Mouse (Mus musculus): ENCODE data around the gene Toporsl. TPM values are rescaled to one million over a fixed set of nuclear protein-coding genes. Genes with fewer than 3 reads are reported as not detected.

Toporsl gene
- not detected in 2 replicates for polyA plus RNA-seq (2015; fragmentation: Nextera tagmentation; extraction: Ambion mirVana)

DNA sequence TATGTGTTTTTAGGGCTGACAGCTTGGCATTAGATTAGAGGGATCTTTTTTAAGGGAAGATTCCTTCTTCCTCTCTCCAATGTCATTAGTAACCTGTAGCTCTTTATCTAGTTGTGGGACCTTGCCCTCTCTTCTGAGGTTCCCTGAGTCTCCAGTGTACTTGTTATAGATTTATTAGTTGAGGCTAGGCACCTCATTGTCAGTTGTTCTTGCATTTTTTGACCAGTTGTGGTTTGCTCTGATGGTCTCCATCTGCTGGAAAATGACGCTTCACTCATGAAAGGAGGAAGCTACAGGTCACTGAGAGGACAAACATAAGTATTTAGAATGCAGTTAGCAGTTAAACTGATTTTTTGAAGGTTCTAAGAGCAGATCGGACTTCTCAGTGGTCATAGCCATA is at the start of gene Toporsl:
Gene Toporsl (plus strand): TSS at position 348 of the 400 bp plus-strand sequence.
- H3K9ac ChIP-seq: no peak within 1 kb of the TSS
- no peak within 1 kb of the TSS for H3K27ac ChIP-seq
- no peaks in the 10 kb centered on the region for H3K36me3 ChIP-seq
- no peak; the same call in 1 of the 2 replicates for ATAC-seq (ENCODE audit: borderline replicate concordance, extremely low read depth, low FRiP score, low TSS enrichment)
- WGBS: 35% methylated on average over 2 of the region's 2 CpGs
- no peaks in the 10 kb centered on the region for H3K4me1 ChIP-seq
- H3K9me3 ChIP-seq: no peaks in the 10 kb centered on the region
- H3K4me3 ChIP-seq: no peak within 1 kb of the TSS
- H3K27me3 ChIP-seq: no peaks in the 10 kb centered on the region
- no peak within 1 kb of the TSS for H3K4me2 ChIP-seq

DNA sequence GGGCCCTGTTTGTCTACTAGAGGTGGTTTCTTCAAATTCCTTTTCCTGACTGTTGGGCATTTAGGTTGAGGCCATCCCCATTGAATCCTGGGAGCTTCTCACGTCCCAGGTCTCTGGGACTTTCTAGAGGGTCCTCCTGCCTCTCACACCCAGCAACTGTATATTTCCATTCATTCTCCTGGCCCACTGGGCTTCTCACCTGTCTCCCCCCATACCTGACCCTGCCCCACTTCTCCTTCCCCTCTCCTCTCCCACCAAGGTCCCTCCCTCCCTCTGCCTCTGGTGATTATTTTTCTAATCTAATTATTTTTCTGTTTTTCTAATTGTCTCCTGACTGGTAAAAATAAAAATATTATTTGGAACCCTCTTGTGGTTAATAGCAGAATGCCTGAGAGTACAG is 38.4 kb upstream of the Toporsl start:
- no peak for ATAC-seq (ENCODE audit: borderline replicate concordance, extremely low read depth, low FRiP score, low TSS enrichment)
- Histone ChIP-seq H3K9ac (no peak overlapping the region), H3K36me3 (no peaks in the 10 kb centered on the region), H3K9me3 (no peaks in the 10 kb centered on the region), H3K4me2 (no peak overlapping the region), H3K27me3 (no peaks in the 10 kb centered on the region), H3K4me1 (no peaks in the 10 kb centered on the region), H3K27ac (no peak overlapping the region), H3K4me3 (no peak overlapping the region)
- 70% methylated on average over 1 of the region's 1 CpGs for WGBS

DNA sequence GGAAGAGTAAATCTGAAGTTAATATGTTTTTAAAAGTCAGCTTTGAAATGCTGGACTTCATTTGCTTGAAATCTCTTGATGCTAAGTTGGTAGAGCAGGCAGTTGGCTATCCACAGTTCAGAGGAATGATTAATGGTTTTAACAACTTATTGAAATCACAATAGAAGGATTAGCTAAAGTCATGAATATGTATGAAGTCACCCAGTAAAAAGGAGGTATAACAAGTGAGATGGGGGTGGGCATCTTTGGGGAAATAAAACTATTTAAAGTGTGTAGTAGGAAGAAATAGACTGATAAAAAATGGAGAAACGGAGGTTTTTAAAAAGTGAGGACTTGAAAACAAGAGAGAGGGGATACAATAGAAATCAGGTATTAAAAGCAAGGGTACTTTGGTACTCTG is 38.0 kb upstream of the Toporsl start:
- no peak overlapping the region for H3K4me3 ChIP-seq
- no peaks in the 10 kb centered on the region for H3K27me3 ChIP-seq
- no peak overlapping the region for H3K27ac ChIP-seq
- H3K36me3 ChIP-seq: no peaks in the 10 kb centered on the region
- no peak overlapping the region for H3K9ac ChIP-seq
- no peak for ATAC-seq (ENCODE audit: borderline replicate concordance, extremely low read depth, low FRiP score, low TSS enrichment)
- H3K9me3 ChIP-seq: no peaks in the 10 kb centered on the region
- 53% methylated on average over 1 of the region's 1 CpGs for WGBS
- no peak overlapping the region for H3K4me2 ChIP-seq
- H3K4me1 ChIP-seq: no peaks in the 10 kb centered on the region

DNA sequence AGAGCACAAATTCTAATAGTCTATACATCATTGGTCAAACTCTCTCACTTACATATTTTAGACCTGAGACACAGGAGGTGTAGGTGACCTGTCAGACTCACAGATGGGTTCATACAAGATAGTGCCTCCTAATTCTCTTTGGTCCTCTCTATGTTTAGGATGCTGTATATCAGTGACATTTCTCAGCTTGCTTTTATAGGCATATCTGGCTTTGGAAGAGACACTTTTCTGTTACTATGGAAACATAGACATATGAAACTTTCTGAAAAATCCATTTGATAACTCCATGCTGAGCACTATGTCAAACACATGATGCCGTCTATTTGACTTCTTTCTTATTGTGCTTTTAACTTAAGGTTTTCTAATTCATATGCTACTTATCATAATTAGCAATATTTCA is 32.2 kb upstream of the Toporsl start:
- no peaks in the 10 kb centered on the region for H3K36me3 ChIP-seq

DNA sequence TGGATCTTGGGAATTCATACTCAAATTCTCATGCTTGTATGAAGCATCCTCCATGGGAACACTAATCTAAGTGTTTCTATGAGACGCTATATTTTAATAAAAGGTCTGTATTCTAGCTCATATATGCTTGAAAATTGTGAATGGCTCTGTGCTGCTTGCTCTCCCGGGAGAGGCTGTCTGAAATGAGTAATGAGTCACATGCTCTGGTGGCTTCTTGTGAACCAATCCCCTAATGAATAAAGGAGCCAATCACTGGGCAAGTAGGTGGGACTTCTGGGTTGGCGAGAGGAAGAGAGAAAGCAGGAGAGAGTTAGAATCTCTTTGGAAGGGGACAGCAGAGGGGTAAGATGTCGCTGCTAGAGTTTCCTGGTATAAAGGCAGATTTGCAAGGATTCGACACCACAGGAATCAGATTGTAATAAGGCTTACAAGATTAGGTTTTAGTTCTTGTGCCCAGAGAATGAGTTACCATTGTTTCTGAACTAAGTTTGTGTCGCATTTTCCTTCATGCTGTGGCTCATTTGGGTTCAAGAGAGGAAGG is 9.8 kb upstream of the Toporsl start:
- H3K9me3 ChIP-seq: no peaks in the 10 kb centered on the region
- WGBS: 67% methylated on average over 6 of the region's 6 CpGs
- no peaks in the 10 kb centered on the region for H3K4me1 ChIP-seq
- no peak overlapping the region for H3K4me2 ChIP-seq
- H3K9ac ChIP-seq: no peak overlapping the region
- ATAC-seq (ENCODE audit: borderline replicate concordance, extremely low read depth, low FRiP score, low TSS enrichment): no peak
- H3K27ac ChIP-seq: no peak overlapping the region
- no peak overlapping the region for H3K4me3 ChIP-seq
- no peaks in the 10 kb centered on the region for H3K27me3 ChIP-seq
- H3K36me3 ChIP-seq: no peaks in the 10 kb centered on the region

More for the DNA sequence above, 32.2 kb upstream of the Toporsl start:
- Histone ChIP-seq H3K4me3 (no peak overlapping the region), H3K9ac (no peak overlapping the region), H3K4me2 (no peak overlapping the region), H3K27ac (no peak overlapping the region), H3K27me3 (no peaks in the 10 kb centered on the region), H3K9me3 (no peaks in the 10 kb centered on the region), H3K4me1 (no peaks in the 10 kb centered on the region)
- no peak for ATAC-seq (ENCODE audit: borderline replicate concordance, extremely low read depth, low FRiP score, low TSS enrichment)
- WGBS: 77% methylated on average over 1 of the region's 1 CpGs

DNA sequence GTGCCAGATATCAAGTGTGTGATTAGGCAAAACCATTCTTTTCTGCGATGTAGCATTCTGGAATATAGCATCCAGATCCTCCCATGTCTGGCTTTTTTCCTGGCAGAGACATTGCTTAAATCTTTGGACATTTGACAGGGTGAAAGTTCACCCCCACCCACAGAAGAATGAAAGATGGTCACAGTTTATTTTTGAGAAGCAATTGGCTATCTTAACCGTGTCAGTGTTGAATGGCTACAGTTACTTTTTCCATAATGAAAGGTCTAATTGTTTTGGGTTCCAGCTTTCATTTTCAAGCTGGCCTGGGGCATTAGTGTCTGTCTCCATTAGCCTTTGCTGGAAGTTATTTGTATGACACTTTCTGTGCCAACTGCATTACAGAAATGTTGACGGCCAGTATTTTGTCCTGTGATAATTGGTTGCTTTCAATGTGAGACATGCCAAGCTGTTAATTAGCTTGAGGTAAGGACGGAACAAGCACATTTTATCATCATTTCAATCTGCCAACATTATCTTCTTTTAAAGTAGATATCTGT is 2.2 kb upstream of the Toporsl start:
- no peak overlapping the region for H3K4me2 ChIP-seq
- H3K9me3 ChIP-seq: no peaks in the 10 kb centered on the region
- H3K9ac ChIP-seq: no peak overlapping the region
- H3K36me3 ChIP-seq: no peaks in the 10 kb centered on the region
- no peak overlapping the region for H3K4me3 ChIP-seq
- WGBS: 56% methylated on average over 4 of the region's 4 CpGs
- no peak overlapping the region for H3K27ac ChIP-seq
- no peak for ATAC-seq (ENCODE audit: borderline replicate concordance, extremely low read depth, low FRiP score, low TSS enrichment)
- no peaks in the 10 kb centered on the region for H3K27me3 ChIP-seq
- H3K4me1 ChIP-seq: no peaks in the 10 kb centered on the region

DNA sequence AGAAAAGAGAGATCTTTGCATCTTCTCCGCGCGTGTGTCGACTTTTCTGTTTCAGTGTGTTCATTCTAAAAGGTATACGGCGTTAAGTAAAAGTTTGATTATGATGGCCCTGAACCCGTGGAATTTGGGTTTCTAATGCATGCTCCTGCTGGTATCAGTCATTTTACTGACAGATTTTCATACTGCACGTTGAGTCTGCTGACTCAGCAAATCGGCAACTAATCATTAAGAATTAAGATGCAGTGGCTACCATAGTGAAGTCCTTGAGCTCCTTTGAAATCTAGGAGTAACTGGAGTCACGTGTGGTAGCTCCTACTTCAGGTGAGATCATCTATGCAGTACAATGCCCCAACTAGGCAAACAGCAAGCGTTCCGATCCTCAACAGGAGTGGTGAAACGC is 1.4 kb upstream of the Toporsl start:
- no peak overlapping the region for H3K4me3 ChIP-seq
- H3K9me3 ChIP-seq: no peaks in the 10 kb centered on the region
- no peaks in the 10 kb centered on the region for H3K4me1 ChIP-seq
- no peak overlapping the region for H3K4me2 ChIP-seq
- H3K9ac ChIP-seq: no peak overlapping the region
- no peak overlapping the region for H3K27ac ChIP-seq
- no peaks in the 10 kb centered on the region for H3K27me3 ChIP-seq
- H3K36me3 ChIP-seq: no peaks in the 10 kb centered on the region
- no peak for ATAC-seq (ENCODE audit: borderline replicate concordance, extremely low read depth, low FRiP score, low TSS enrichment)
- WGBS: 86% methylated on average over 13 of the region's 13 CpGs

DNA sequence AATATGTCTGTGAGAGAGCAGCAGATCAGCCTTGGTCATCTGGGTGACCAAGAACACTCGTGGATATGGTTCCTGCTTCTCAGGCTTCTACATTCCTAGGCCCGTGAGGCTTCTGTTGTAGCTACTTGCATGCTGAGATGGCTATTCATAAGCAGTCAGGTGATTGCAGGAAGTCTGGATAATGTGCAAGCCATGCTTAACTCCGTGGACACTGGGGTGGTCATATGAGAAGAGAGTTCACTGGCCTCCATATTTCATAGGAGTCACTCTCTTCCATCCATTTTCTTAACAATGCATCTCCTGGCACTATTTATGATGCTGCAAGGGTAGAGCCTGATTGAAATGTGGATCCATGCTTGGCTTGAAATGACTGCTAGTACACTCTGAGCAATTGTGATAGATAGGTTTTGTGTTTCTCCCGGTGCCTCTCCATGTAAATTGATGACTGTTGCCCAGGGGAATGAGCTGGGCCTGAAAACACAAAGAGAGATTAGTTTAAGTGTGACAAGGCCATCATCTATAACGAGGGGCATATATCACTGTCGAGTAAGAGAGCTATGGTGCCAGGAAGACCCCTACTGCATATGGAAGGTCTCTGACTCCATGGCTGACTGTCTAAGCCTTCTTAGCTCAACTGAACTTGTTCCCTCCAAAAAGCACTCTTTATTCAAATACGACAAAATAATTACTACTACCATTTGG is 2.3 kb downstream of the Toporsl start:
- no peak for ATAC-seq (ENCODE audit: borderline replicate concordance, extremely low read depth, low FRiP score, low TSS enrichment)
- 72% methylated on average over 7 of the region's 7 CpGs for WGBS
- H3K27me3 ChIP-seq: no peaks in the 10 kb centered on the region
- no peaks in the 10 kb centered on the region for H3K4me1 ChIP-seq
- H3K4me2 ChIP-seq: no peak overlapping the region
- no peaks in the 10 kb centered on the region for H3K36me3 ChIP-seq
- H3K9me3 ChIP-seq: no peaks in the 10 kb centered on the region
- no peak overlapping the region for H3K9ac ChIP-seq
- H3K4me3 ChIP-seq: no peak overlapping the region
- no peak overlapping the region for H3K27ac ChIP-seq

DNA sequence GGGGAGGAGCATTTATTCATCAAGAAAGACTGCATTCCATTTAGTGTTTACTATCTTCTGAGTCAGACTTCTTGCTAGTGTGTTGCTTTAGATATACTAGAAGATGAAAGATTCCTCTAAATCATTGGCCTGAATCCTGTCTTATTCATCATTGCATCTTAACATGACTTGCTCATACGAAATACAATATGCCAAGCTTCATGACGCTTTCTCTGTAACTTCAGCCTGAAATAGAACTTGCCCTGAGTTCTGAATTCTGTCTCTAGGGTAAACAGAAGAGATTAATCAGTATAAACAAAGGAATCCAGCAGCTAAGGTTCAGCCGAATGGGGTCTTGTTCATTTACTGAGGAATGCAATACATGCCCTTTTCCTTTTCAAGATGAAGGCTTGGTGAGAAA is 10.8 kb downstream of the Toporsl start:
- Histone ChIP-seq H3K9ac (no peak overlapping the region), H3K4me2 (no peak overlapping the region)
- ATAC-seq (ENCODE audit: borderline replicate concordance, extremely low read depth, low FRiP score, low TSS enrichment): no peak

DNA sequence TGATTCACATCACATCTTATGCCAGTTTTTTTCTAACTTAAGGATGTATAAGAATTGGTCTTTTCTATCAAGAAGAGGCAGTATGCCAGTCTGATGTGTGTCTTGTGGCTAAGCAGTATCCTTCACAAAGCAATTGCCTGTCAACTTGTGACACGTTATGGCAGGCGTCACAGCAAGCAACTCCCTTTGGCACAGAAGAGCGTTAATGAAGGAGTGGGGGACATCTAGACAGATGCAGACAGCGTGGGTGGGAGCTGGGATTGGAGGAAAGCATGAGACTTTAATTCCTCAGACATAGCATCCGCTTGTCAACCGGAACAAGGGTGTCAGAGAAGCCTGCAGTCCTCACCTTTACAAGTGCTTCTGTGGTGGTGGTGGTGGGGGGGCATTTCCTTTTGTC is 38.9 kb downstream of the Toporsl start:
- no peak for ATAC-seq (ENCODE audit: borderline replicate concordance, extremely low read depth, low FRiP score, low TSS enrichment)
- H3K27ac ChIP-seq: no peak overlapping the region
- H3K9ac ChIP-seq: no peak overlapping the region
- H3K4me3 ChIP-seq: no peak overlapping the region
- H3K4me2 ChIP-seq: no peak overlapping the region
- no peaks in the 10 kb centered on the region for H3K36me3 ChIP-seq
- 72% methylated on average over 6 of the region's 6 CpGs for WGBS
- H3K9me3 ChIP-seq: no peaks in the 10 kb centered on the region
- no peaks in the 10 kb centered on the region for H3K4me1 ChIP-seq
- no peaks in the 10 kb centered on the region for H3K27me3 ChIP-seq

More for the DNA sequence above, 10.8 kb downstream of the Toporsl start:
- no peak overlapping the region for H3K27ac ChIP-seq
- no peaks in the 10 kb centered on the region for H3K4me1 ChIP-seq
- WGBS: 27% methylated on average over 3 of the region's 3 CpGs
- no peaks in the 10 kb centered on the region for H3K36me3 ChIP-seq
- no peak overlapping the region for H3K4me3 ChIP-seq
- no peaks in the 10 kb centered on the region for H3K9me3 ChIP-seq
- no peaks in the 10 kb centered on the region for H3K27me3 ChIP-seq

DNA sequence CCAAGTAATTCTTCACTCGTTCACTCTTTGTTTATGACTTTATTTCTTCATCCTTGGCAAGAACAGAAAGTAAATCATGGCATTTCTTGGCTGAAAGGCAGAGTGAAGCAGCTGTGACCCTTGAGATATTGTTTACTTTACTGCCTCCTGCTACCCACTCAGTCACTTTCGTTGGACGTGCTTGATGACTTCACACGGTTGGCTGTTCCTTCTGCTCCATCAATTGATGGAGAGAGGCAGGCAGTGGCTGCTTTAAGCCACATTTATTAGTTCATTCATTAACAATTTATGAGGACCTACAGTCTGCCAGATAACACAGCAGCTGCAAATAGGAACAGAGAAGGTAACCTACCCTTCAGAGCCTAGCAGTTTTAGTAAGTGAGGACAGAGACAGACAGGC is 51.7 kb downstream of the Toporsl start:
- ATAC-seq (ENCODE audit: borderline replicate concordance, extremely low read depth, low FRiP score, low TSS enrichment): peak; percentile 78
- peaks cover 8% of the 10 kb centered on the region for H3K4me1 ChIP-seq
- WGBS: 11% methylated on average over 4 of the region's 4 CpGs
- no peak overlapping the region for H3K4me3 ChIP-seq
- H3K4me2 ChIP-seq: no peak overlapping the region
- no peaks in the 10 kb centered on the region for H3K9me3 ChIP-seq
- H3K27me3 ChIP-seq: no peaks in the 10 kb centered on the region; the same call in 1 of the 2 replicates
- no peaks in the 10 kb centered on the region for H3K36me3 ChIP-seq
- H3K27ac ChIP-seq: no peak overlapping the region
- H3K9ac ChIP-seq: no peak overlapping the region

DNA sequence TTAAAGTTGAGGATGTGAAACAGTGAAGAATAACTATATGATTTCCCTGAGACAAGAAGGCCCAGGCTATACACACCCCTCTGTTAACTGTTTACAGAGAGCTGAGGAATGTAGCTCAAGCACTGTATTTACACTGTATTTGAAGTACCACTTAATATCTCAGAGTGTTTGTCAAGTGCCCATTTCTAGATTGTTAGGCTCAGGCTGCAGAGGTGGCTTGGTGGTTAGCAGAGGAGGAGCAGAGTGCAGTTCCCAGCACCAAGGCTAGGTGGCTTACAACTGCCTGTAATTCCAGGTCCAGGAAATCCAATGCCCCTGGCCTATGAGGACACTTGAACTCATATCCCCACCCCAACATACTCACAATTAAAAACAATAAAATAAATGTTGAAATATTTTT is 63.6 kb downstream of the Toporsl start:
- peaks cover 3% of the 10 kb centered on the region; the same call in 1 of the 2 replicates for H3K27me3 ChIP-seq

More for the DNA sequence above, 63.6 kb downstream of the Toporsl start:
- Histone ChIP-seq H3K4me1 (peaks cover 4% of the 10 kb centered on the region), H3K27ac (no peak overlapping the region), H3K9me3 (no peaks in the 10 kb centered on the region), H3K9ac (no peak overlapping the region), H3K4me3 (no peak overlapping the region), H3K4me2 (no peak overlapping the region), H3K36me3 (no peaks in the 10 kb centered on the region)
- peak; percentile 94; the same call in 1 of the 2 replicates for ATAC-seq (ENCODE audit: borderline replicate concordance, extremely low read depth, low FRiP score, low TSS enrichment)

Data from lung, embryonic 15.5 days (tissue).